Comparison of ENCODE assay signal across 12 mouse cellular contexts in the genomic region with DNA sequence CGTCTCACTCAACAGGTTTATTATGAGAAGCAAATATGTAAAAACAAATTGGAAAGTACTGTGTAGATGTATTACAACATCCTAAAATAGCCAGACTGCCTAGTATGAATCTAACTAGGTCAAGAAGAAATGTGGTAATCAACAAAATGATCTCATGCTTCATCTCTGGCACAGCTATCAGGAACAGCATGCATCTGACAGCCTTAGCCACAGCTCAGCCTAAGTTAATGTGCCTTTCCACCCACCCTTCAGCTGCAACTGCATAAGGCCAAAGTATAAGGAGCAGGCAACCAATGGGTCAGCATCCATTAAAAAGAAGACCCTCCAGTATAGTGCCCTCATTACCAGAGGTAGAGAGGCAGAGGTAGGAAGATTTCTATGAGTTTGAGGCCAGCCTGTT. TPM values are rescaled to one million over a fixed set of nuclear protein-coding genes. Genes with fewer than 3 reads are reported as not detected.
DNase-seq lines count a peak whose midpoint lies in the region; ATAC-seq and TF ChIP-seq lines count a peak whose summit lies in the region.
"Had no signal": no experiment of that assay in that cellular context is flagged by ENCODE, and none has a peak within 500 bp of the region (broad histone marks: within the 10 kb centered on the region; RNA-seq: fewer than 3 reads in every experiment).

No protein-coding gene starts in this region.

- H3K36me3 ChIP-seq in MEL (ENCODE audit: control insufficient read depth in 1 of 2, insufficient read depth in 2 of 2, low read length in 2 of 2), result peaks cover 0 to 41% of the 10 kb centered on the region in 2 experiments; a peak in 2 of 4 replicates
- no peaks in the 10 kb centered on the region for H3K36me3 ChIP-seq in midbrain, postnatal 0 days (ENCODE audit: insufficient read depth, low read length)
- H3K36me3 ChIP-seq: forebrain, embryonic 10.5 days had no signal

- H3K4me3 ChIP-seq in MEL (ENCODE audit: control insufficient read depth in 1 of 2, insufficient read depth in 1 of 2, low read depth in 2 of 2, low read length in 2 of 2), result no peak overlapping the region
- no peak overlapping the region for H3K4me3 ChIP-seq in brown adipose tissue, adult 24 weeks (ENCODE audit: insufficient read depth, low read depth, low read length)
- H3K4me3 ChIP-seq in midbrain, postnatal 0 days (ENCODE audit: low read depth, low read length), result no peak overlapping the region
- H3K4me3 ChIP-seq: forebrain, embryonic 10.5 days had no signal

- TF ChIP-seq RAD21 in MEL (IDR thresholded peaks at IDR 0.05; ENCODE audit: low read depth, low read length), result no peak

- no peak for TF ChIP-seq CTCF in MEL (IDR thresholded peaks at IDR 0.05 in 2 of 3, conservative IDR thresholded peaks at IDR 0.05 in 1 of 3; ENCODE audit: control insufficient read depth in 1 of 3, insufficient read depth in 1 of 3, low read depth in 2 of 3, low read length in 3 of 3, poor library complexity in 1 of 3, severe bottlenecking in 1 of 3)
- no peak for TF ChIP-seq CTCF in midbrain, postnatal 0 days (IDR thresholded peaks at IDR 0.05)

- H3K27ac ChIP-seq in MEL (ENCODE audit: control insufficient read depth, low read depth, low read length), result no peak overlapping the region
- H3K27ac ChIP-seq in brown adipose tissue, adult 24 weeks (replicated peaks; ENCODE audit: low read depth, low read length), result peak overlapping the region; percentile 75
- no peak overlapping the region for H3K27ac ChIP-seq in midbrain, postnatal 0 days (ENCODE audit: low read depth, low read length)
- H3K27ac ChIP-seq: forebrain, embryonic 10.5 days; kidney, postnatal 0 days; liver, embryonic 14.5 days had no signal

- H3K9ac ChIP-seq in MEL (ENCODE audit: control insufficient read depth, low read depth, low read length, poor library complexity, severe bottlenecking), result no peak overlapping the region
- no peak overlapping the region for H3K9ac ChIP-seq in midbrain, postnatal 0 days (replicated peaks; ENCODE audit: low read length, poor library complexity, severe bottlenecking)
- H3K9ac ChIP-seq: liver, embryonic 14.5 days had no signal

- peak; percentile 33 to 48; a peak in 2 of 4 replicates for TF ChIP-seq EP300 in MEL (IDR thresholded peaks at IDR 0.05; ENCODE audit: low read depth in 1 of 2, low read length in 2 of 2)

- no peak overlapping the region for H3K4me2 ChIP-seq in midbrain, postnatal 0 days (ENCODE audit: low read depth, low read length, poor library complexity, severe bottlenecking)

- peak; percentile 94 for DNase-seq in heart, adult 11 months
- DNase-seq in heart, postnatal 25 days (ENCODE audit: low spot score), result no peak
- DNase-seq in MEL (ENCODE audit: low read depth, low spot score), result no peak
- peak; percentile 70 for DNase-seq in layer of hippocampus, adult 9-11 months
- no peak for DNase-seq in midbrain, postnatal 0 days (ENCODE audit: low spot score)
- DNase-seq in kidney, adult 8-10 months, result no peak
- DNase-seq: heart, postnatal 10 days had no signal

- TF ChIP-seq POLR2A in MEL (IDR thresholded peaks at IDR 0.05; ENCODE audit: control insufficient read depth in 1 of 2, insufficient read depth in 1 of 2, low read depth in 1 of 2, low read length in 2 of 2, poor library complexity in 1 of 2), result no peak

- 93% methylated on average over 1 of the region's 1 CpGs for WGBS in midbrain, postnatal 0 days

- intact Hi-C loops in heart, postnatal 25 days (cut with DNase I), result no loop called here

- peaks cover 9% of the 10 kb centered on the region; the same call in 1 of the 2 replicates for H3K79me2 ChIP-seq in MEL (ENCODE audit: control insufficient read depth, insufficient read depth, low read length, poor library complexity)

- no peak for ATAC-seq in midbrain, postnatal 0 days (ENCODE audit: low FRiP score)
- no peak for ATAC-seq in megakaryocyte, adult 5-6 weeks (ENCODE audit: poor library complexity, severe bottlenecking)

- peaks cover 31 to 38% of the 10 kb centered on the region in 2 experiments for H3K4me1 ChIP-seq in MEL (ENCODE audit: control insufficient read depth in 1 of 2, insufficient read depth in 2 of 2, low read length in 2 of 2)
- peaks cover 11% of the 10 kb centered on the region for H3K4me1 ChIP-seq in brown adipose tissue, adult 24 weeks (ENCODE audit: control insufficient read depth, insufficient read depth, insufficient read length, low read length)
- no peaks in the 10 kb centered on the region for H3K4me1 ChIP-seq in midbrain, postnatal 0 days (ENCODE audit: insufficient read depth, low read length)
- H3K4me1 ChIP-seq: forebrain, embryonic 10.5 days had no signal

- no peaks in the 10 kb centered on the region for H3K27me3 ChIP-seq in MEL (ENCODE audit: control insufficient read depth in 1 of 2, insufficient read depth in 2 of 2, low read length in 2 of 2)
- no peaks in the 10 kb centered on the region for H3K27me3 ChIP-seq in midbrain, postnatal 0 days (ENCODE audit: insufficient read depth, low read length)

- H3K9me3 ChIP-seq in MEL (replicated peaks; ENCODE audit: insufficient read depth, low read length), result no peaks in the 10 kb centered on the region
- no peaks in the 10 kb centered on the region for H3K9me3 ChIP-seq in midbrain, postnatal 0 days (ENCODE audit: low read length)
- H3K9me3 ChIP-seq: forebrain, embryonic 10.5 days had no signal

TF ChIP-seq in MEL, 35 proteins besides CTCF, POLR2A, EP300 and RAD21:
- TF ChIP-seq ETS1 (IDR thresholded peaks at IDR 0.05; ENCODE audit: low read depth, low read length) (peak; percentile 71), GABPA (IDR thresholded peaks at IDR 0.05; ENCODE audit: low read depth, low read length) (no peak), TCF12 (IDR thresholded peaks at IDR 0.05; ENCODE audit: low read depth, low read length) (peak; percentile 37; the same call in 1 of the 2 replicates), MXI1 (IDR thresholded peaks at IDR 0.05; ENCODE audit: low read depth, low read length) (peak; percentile 76; the same call in 1 of the 2 replicates), JUND (IDR thresholded peaks at IDR 0.05; ENCODE audit: low read depth, low read length) (no peak), E2F4 (IDR thresholded peaks at IDR 0.05; ENCODE audit: borderline replicate concordance, low read depth, low read length) (no peak), CHD2 (IDR thresholded peaks at IDR 0.05; ENCODE audit: low read length) (no peak), MAX (IDR thresholded peaks at IDR 0.05; ENCODE audit: low read length) (0 out of 2 replicates have a peak, but pooled peaks have one; percentile 17), TAL1 (IDR thresholded peaks at IDR 0.05; ENCODE audit: low read length) (no peak), SIN3A (IDR thresholded peaks at IDR 0.05; ENCODE audit: low read length) (peak; percentile 48; the same call in 1 of the 2 replicates), BHLHE40 (IDR thresholded peaks at IDR 0.05; ENCODE audit: borderline replicate concordance, low read depth, low read length) (no peak)

RNA-seq across cellular contexts. Expression of a gene that starts 34.1 kb away (rescaled TPM):
- 10 to 100 TPM; 23.0 to 25.2 TPM for total RNA-seq in heart, postnatal 25 days (2021)
- total RNA-seq in MEL (2012; rRNA removed), result 13.2 TPM in 2 replicates
- 10 to 100 TPM in 1 of 2 experiments, not detected in 1; 17.9 TPM for polyA plus RNA-seq in MEL (2012; ENCODE audit: insufficient read depth in 1 of 2, insufficient read length in 2 of 2, low read depth in 1 of 2, low replicate concordance in 2 of 2, missing spikeins in 1 of 2)
- 15.4 and 16.1 TPM in 2 replicates for polyA plus RNA-seq in brown adipose tissue, adult 24 weeks (2012; ENCODE audit: insufficient read depth, insufficient read length, missing spikeins)
- total RNA-seq in midbrain, postnatal 0 days (2014; rRNA removed), result 2.1 and 2.2 TPM in 2 replicates
- polyA plus RNA-seq in midbrain, postnatal 0 days (2015; fragmentation: Nextera tagmentation; extraction: Ambion mirVana), result 2.0 and 2.2 TPM in 2 replicates
- total RNA-seq in megakaryocyte, adult 5-6 weeks (2015), result 45.0 and 56.3 TPM in 2 replicates
- 29.8 and 31.6 TPM in 2 replicates for total RNA-seq in megakaryocyte, adult 5-6 weeks (2017)

Comparison
In these comparisons a context has a peak if more than half of its experiments do, and no peak if none do; other contexts are left out.
1. DNase-seq: peak in heart, adult 11 months (single experiment) and layer of hippocampus, adult 9-11 months (single experiment); none in heart, postnatal 25 days (single experiment), MEL (single experiment), midbrain, postnatal 0 days (single experiment) and kidney, adult 8-10 months (0 of 2).